Mouse (Mus musculus) ovary, adult 18-20 months (tissue): ENCODE data around the gene F10.
"Not testable (repeated sequence)": the region's sequence is repeated elsewhere in the genome, so short reads cannot be mapped to it uniquely, and the experiment has no call there.

ENCODE experiments used
- DNase-seq: peaks from one replicate; pipeline ENCODE4 v3.0.0; 2022; ENCODE audit warnings: low spot score, mixed read lengths

The F10 gene

DNA sequence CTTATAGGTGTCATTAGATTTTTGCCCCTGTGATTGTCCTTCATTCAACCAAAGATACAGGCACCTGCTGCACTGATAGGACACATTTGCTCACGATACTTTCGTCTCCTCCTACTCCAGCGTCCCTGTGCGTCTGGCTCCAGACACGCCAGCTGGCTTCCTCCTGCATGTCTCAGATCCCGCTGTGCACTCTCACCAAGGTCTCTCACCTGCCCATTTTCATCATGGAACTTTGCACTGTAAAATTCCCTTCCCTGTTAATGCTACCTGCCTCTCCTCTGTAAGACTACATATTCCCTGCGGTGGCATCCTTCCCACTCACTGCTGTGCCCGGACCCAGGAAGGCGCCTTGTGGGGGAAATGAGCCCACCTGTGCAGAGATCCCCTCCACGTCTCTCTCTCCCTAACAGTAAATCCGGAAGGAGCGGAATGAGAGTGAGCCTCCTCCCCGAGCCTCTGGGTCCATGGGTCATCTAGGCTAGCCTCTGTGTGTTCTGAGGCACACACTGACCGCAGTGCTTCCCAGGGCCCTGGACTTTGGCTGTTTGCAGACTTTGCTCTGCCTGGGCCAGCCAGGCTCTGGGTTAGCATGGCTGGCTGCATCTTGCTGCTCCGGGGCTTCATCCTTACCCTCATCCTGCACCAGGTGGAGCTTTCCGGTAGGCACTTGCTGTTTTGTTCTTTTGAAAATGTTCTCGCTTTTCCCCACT lies 23.5 kb downstream of the F10 start, which contains the start of gene Proz:
Gene Proz (plus strand): TSS at position 474 of the 710 bp plus-strand sequence.
- no peak for DNase-seq

DNA sequence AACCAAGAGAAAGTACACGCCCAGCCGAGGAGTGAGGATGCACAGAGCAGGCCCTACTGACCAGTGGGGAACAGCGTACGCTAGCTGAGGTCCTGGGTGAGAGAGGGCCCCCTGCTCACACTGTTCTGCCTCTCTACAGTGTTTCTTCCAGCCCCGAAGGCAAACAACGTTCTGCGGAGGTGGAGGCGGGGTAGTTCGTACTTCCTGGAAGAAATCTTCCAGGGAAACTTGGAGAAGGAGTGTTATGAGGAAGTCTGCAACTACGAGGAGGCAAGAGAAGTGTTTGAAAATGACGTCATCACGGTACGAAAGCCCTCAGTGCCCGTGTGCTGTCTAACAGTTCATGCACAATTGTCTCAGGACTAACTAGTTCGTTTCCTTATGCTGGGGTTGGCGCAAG lies 26.0 kb downstream of the F10 start:
- no peak for DNase-seq

DNA sequence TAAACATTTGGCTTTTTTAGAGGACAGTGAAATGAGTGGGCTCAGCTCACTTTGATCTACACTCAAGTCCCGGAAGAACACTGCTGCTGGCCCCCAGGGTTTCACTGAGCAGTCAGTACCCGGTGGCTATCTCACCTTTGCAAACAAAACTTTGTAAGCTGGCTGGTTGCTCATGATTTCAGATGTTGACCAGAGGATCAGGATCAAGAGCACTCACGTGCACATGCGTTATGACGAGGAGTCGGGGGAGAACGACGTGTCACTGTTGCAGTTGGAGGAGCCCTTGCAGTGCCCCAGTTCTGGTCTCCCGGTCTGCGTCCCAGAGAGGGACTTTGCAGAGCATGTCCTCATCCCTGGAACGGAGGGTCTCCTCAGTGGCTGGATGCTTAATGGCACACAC lies 36.1 kb downstream of the F10 start:
- no peak for DNase-seq

DNA sequence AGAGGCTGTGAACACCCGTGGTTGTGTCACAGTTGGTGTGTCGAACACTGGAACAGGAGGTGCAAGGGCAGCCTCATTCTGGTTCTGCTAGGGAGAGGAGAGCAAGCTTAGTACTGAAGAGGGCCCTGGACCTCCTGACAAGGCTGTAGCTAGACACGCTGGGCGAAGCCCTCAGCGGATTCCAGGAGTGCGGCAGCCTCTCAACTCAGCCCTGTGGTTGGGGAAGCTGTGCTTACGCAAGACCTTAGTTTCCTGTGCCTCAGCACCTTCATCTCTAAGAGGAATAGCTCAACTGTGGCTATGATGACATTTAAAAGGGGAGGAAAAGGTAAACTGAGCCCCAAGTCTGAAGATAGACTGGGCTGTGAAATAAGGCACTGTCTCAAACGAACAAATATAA lies 37.9 kb downstream of the F10 start:
- no peak for DNase-seq

DNA sequence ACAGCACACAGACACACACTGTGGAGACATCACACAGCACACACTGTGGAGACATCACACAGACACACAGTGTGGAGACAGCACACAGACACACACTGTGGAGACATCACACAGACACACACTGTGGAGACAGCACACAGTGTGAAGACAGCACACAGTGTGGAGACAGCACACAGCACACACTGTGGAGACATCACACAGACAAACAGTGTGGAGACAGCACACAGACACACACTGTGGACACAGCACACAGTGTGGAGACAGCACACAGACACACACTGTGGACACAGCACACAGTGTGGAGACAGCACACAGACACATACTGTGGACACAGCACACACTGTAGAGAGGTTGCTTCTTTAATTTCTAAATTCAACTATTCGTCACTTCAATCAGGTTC lies 38.5 kb downstream of the F10 start:
- DNase-seq, result not testable (repeated sequence)

DNA sequence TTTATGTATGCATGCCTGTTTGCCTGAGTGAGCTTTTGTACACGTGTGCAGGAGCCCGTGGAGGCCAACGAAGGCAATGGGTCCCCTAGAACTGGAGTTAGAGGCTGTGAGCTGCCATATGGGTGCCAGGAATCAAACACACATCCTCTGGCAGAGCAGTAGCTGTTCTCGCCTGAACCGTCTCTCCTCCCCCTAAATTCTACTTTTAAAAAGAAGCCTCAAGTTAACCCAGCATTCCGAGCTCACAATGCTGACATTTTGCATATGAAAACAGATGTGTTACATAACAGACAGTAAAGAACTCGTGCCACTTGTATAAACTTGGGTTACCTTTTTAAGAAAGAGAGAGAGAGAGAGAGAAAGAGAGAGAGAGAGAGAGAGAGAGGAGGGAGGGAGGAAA lies 40.4 kb downstream of the F10 start:
- no peak for DNase-seq

DNA sequence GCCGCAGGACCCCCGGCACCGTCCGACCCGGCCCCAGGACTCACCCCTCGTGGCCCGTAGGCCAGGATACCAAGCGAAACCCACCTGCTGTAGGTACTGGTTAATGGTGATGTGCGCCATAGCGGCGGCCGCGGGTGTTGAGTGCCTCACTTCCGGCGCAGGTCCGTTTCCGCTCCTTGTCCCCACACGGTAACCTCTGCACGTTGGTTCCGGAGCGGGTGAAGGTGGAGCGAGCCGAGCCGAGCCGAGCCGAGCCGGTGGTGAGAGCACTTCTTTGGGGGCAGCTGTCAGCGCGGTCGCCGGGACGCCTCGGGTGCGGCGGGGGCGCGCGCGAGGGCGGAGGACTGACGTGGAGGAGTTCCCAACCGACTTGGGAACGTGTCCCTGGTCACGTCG lies 67.6 kb downstream of the F10 start:
- DNase-seq, result peak; percentile 77

DNA sequence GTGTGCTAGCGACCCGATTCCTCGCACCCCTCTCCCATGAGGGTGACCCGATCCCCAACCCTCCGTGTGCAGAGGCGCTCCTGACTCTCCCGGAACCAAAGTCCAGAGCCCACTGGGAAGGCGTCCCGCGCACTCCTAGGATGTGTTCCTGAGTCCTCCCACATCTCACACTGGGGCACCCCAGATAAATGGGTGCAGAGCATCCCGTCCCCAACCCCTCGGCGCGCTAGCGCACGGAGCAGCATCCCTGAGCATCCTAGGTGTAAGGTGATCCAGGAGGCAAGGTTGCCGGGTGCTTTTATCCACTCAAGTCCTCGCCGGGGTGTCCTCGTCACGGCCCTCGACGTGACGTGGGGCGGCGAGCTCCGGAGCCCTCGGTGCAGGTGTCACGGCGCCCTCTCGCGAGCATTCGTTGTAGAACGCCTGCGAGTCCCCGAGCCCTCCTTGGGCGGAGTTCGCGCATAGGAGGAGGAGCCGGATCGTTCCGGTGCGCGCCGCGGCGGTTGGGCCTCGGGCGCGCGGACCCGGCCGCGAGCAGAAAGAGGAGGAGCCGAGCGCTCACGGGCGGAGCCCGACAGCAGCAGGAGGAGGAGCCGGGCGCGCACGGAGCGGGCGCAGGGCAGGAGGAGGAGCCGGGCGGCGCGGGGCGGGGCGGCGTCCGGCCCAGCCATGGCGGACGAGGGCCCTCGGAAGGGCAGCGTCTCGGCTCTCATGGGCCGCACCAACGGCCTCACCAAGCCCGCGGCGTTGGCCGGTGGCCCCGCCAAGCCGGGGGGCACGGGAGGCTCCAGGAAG lies 68.2 kb downstream of the F10 start, which contains the start of the genes Pcid2 and Cul4a:
Gene Pcid2 (minus strand): TSS at position 373 of the 795 bp plus-strand sequence.
Gene Cul4a (plus strand): TSS at position 535 of the 795 bp plus-strand sequence.
- peak; percentile 93 for DNase-seq

DNA sequence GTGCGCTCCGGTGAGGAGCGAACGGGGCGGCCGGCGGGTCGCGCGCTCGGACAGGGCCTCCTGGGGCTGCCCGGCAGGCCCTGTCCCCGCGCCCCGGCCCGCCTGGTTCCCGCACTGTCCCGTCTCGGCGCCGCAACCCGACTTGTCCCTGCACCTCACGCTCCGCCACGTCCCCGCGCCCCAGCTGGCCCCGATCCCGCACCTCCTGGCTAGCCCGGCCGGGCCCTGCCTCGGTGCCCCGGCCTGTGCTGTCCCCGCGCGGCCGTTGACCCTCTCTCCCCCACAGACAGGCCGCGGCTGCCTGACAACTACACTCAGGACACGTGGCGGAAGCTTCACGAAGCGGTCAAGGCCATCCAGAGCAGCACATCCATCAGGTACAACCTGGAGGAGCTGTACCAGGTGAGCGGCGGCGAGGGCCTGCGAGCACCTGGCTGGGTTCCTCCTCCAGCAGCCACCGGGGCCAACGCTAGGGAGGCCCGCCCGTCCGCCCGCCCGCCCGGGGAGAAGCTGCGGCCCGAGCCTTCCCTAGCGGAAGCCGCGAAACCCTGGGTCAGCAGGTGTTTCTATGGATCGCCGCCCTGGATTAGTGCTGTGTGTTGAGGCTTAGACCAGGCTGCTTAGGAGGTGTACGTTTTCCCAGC lies 68.9 kb downstream of the F10 start:
- no peak for DNase-seq
